Mouse (Mus musculus) embryo, embryonic 11.5 days (tissue): ENCODE data around the gene Srxn1.

ENCODE experiments used
- DNase-seq: peaks from one replicate; pipeline ENCODE4 v3.0.0-alpha.2; 2012; ENCODE audit warnings: low read depth, low spot score

Srxn1 gene

DNA sequence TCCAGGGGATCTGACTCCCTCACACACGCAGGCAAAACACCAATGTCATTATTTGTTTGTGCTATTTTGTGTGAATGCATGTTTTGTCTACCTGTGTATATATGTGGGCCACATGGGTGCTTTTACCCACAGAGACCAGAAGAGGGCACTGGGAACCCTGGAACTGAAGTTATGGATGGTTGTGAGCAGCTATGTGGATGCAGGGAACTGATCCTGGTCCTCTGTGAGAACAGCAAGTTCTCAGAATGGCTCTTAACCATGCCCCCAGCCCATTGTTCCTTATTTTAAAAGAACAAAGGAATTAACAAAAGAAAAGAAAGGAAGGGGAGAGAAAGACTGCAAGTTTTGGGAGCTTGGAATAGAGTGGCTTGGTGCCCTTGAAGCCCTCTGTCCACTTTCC lies 54.2 kb downstream of the Srxn1 start:
- no peak for DNase-seq
